Mouse (Mus musculus): Measurements from ENCODE around the gene Alkbh5.

The Alkbh5 gene

GRCm38 (mm10) chr11:60536180-60536858 is at the start of gene Alkbh5:
Gene Alkbh5 (plus strand): TSS chr11:60536381.
- H3K4me1 ChIP-seq (replicated peaks; ENCODE audit: low read depth, low read length) = peaks cover 43% of the 10 kb centered on the region
- no peaks in the 10 kb centered on the region for H3K27me3 ChIP-seq (ENCODE audit: insufficient read depth, low read length)
- peak within 1 kb of the TSS; percentile 96 for H3K4me3 ChIP-seq (replicated peaks; ENCODE audit: low read length)
- H3K9me3 ChIP-seq (ENCODE audit: low read length) = no peaks in the 10 kb centered on the region
- H3K36me3 ChIP-seq (ENCODE audit: insufficient read depth, low read length) = peaks cover 24% of the 10 kb centered on the region
- no peak for TF ChIP-seq NANOG (IDR thresholded peaks at IDR 0.05; ENCODE audit: borderline replicate concordance, low read length)
- TF ChIP-seq POU5F1 (IDR thresholded peaks at IDR 0.05; ENCODE audit: borderline replicate concordance, low read length) = no peak
- no peak for TF ChIP-seq CTCF (conservative IDR thresholded peaks at IDR 0.05; ENCODE audit: low read length)

- peaks cover 41% of the 10 kb centered on the region for H3K4me1 ChIP-seq (replicated peaks; ENCODE audit: low read depth, low read length)
- TF ChIP-seq POU5F1 (IDR thresholded peaks at IDR 0.05; ENCODE audit: borderline replicate concordance, low read length) (no peak), CTCF (conservative IDR thresholded peaks at IDR 0.05; ENCODE audit: low read length) (no peak), NANOG (IDR thresholded peaks at IDR 0.05; ENCODE audit: borderline replicate concordance, low read length) (no peak)
- no peaks in the 10 kb centered on the region for H3K36me3 ChIP-seq (ENCODE audit: insufficient read depth, low read length)
- H3K4me3 ChIP-seq (replicated peaks; ENCODE audit: low read length) = no peak overlapping the region
- H3K9me3 ChIP-seq (ENCODE audit: low read length) = no peaks in the 10 kb centered on the region
- peaks cover 53% of the 10 kb centered on the region for H3K27me3 ChIP-seq (ENCODE audit: insufficient read depth, low read length)
Measured at GRCm38 (mm10) chr11:60492726-60493125, 43.5 kb upstream of the Alkbh5 start.

- Histone ChIP-seq H3K27me3 (ENCODE audit: insufficient read depth, low read length) (peaks cover 68% of the 10 kb centered on the region), H3K4me1 (replicated peaks; ENCODE audit: low read depth, low read length) (peaks cover 35% of the 10 kb centered on the region), H3K4me3 (replicated peaks; ENCODE audit: low read length) (no peak overlapping the region), H3K9me3 (ENCODE audit: low read length) (no peaks in the 10 kb centered on the region), H3K36me3 (ENCODE audit: insufficient read depth, low read length) (no peaks in the 10 kb centered on the region)
- TF ChIP-seq NANOG (IDR thresholded peaks at IDR 0.05; ENCODE audit: borderline replicate concordance, low read length) (no peak), CTCF (conservative IDR thresholded peaks at IDR 0.05; ENCODE audit: low read length) (no peak), POU5F1 (IDR thresholded peaks at IDR 0.05; ENCODE audit: borderline replicate concordance, low read length) (no peak)
Measured at GRCm38 (mm10) chr11:60495692-60496091, 40.5 kb upstream of the Alkbh5 start.

- H3K9me3 ChIP-seq (ENCODE audit: low read length) = no peaks in the 10 kb centered on the region
- H3K36me3 ChIP-seq (ENCODE audit: insufficient read depth, low read length) = no peaks in the 10 kb centered on the region
- peaks cover 64% of the 10 kb centered on the region for H3K27me3 ChIP-seq (ENCODE audit: insufficient read depth, low read length)
- no peak overlapping the region for H3K4me3 ChIP-seq (replicated peaks; ENCODE audit: low read length)
- no peak for TF ChIP-seq NANOG (IDR thresholded peaks at IDR 0.05; ENCODE audit: borderline replicate concordance, low read length)
- no peak for TF ChIP-seq CTCF (conservative IDR thresholded peaks at IDR 0.05; ENCODE audit: low read length)
- TF ChIP-seq POU5F1 (IDR thresholded peaks at IDR 0.05; ENCODE audit: borderline replicate concordance, low read length) = no peak
- H3K4me1 ChIP-seq (replicated peaks; ENCODE audit: low read depth, low read length) = peaks cover 51% of the 10 kb centered on the region
Measured at GRCm38 (mm10) chr11:60507281-60507680, 28.9 kb upstream of the Alkbh5 start.

GRCm38 (mm10) chr11:60508950-60509349 is 27.2 kb upstream of the Alkbh5 start:
- H3K4me3 ChIP-seq (replicated peaks; ENCODE audit: low read length) = peak overlapping the region; percentile 72
- peaks cover 45% of the 10 kb centered on the region for H3K4me1 ChIP-seq (replicated peaks; ENCODE audit: low read depth, low read length)
- H3K27me3 ChIP-seq (ENCODE audit: insufficient read depth, low read length) = peaks cover 53% of the 10 kb centered on the region
- no peaks in the 10 kb centered on the region for H3K36me3 ChIP-seq (ENCODE audit: insufficient read depth, low read length)
- no peaks in the 10 kb centered on the region for H3K9me3 ChIP-seq (ENCODE audit: low read length)
- TF ChIP-seq CTCF (conservative IDR thresholded peaks at IDR 0.05; ENCODE audit: low read length) = no peak
- TF ChIP-seq POU5F1 (IDR thresholded peaks at IDR 0.05; ENCODE audit: borderline replicate concordance, low read length) = no peak
- no peak for TF ChIP-seq NANOG (IDR thresholded peaks at IDR 0.05; ENCODE audit: borderline replicate concordance, low read length)

- Histone ChIP-seq H3K27me3 (ENCODE audit: insufficient read depth, low read length) (peaks cover 53% of the 10 kb centered on the region), H3K4me3 (replicated peaks; ENCODE audit: low read length) (peak overlapping the region; percentile 72), H3K36me3 (ENCODE audit: insufficient read depth, low read length) (no peaks in the 10 kb centered on the region)
Measured at GRCm38 (mm10) chr11:60509500-60509899, 26.7 kb upstream of the Alkbh5 start.

GRCm38 (mm10) chr11:60511893-60512292 is 24.3 kb upstream of the Alkbh5 start:
- TF ChIP-seq POU5F1 (IDR thresholded peaks at IDR 0.05; ENCODE audit: borderline replicate concordance, low read length) (no peak), NANOG (IDR thresholded peaks at IDR 0.05; ENCODE audit: borderline replicate concordance, low read length) (no peak), CTCF (conservative IDR thresholded peaks at IDR 0.05; ENCODE audit: low read length) (no peak; the same call in 1 of the 2 replicates)
- Histone ChIP-seq H3K36me3 (ENCODE audit: insufficient read depth, low read length) (no peaks in the 10 kb centered on the region), H3K9me3 (ENCODE audit: low read length) (no peaks in the 10 kb centered on the region), H3K4me3 (replicated peaks; ENCODE audit: low read length) (no peak overlapping the region), H3K4me1 (replicated peaks; ENCODE audit: low read depth, low read length) (peaks cover 43% of the 10 kb centered on the region), H3K27me3 (ENCODE audit: insufficient read depth, low read length) (peaks cover 43% of the 10 kb centered on the region)

More at GRCm38 (mm10) chr11:60509500-60509899, 26.7 kb upstream of the Alkbh5 start:
- peaks cover 45% of the 10 kb centered on the region for H3K4me1 ChIP-seq (replicated peaks; ENCODE audit: low read depth, low read length)
- TF ChIP-seq CTCF (conservative IDR thresholded peaks at IDR 0.05; ENCODE audit: low read length) = no peak
- TF ChIP-seq POU5F1 (IDR thresholded peaks at IDR 0.05; ENCODE audit: borderline replicate concordance, low read length) = no peak
- no peaks in the 10 kb centered on the region for H3K9me3 ChIP-seq (ENCODE audit: low read length)

- Histone ChIP-seq H3K36me3 (ENCODE audit: insufficient read depth, low read length) (no peaks in the 10 kb centered on the region), H3K27me3 (ENCODE audit: insufficient read depth, low read length) (peaks cover 40% of the 10 kb centered on the region), H3K4me3 (replicated peaks; ENCODE audit: low read length) (no peak overlapping the region), H3K9me3 (ENCODE audit: low read length) (no peaks in the 10 kb centered on the region), H3K4me1 (replicated peaks; ENCODE audit: low read depth, low read length) (peaks cover 38% of the 10 kb centered on the region)
- TF ChIP-seq POU5F1 (IDR thresholded peaks at IDR 0.05; ENCODE audit: borderline replicate concordance, low read length) = no peak
- TF ChIP-seq CTCF (conservative IDR thresholded peaks at IDR 0.05; ENCODE audit: low read length) = peak; percentile 59
Measured at GRCm38 (mm10) chr11:60512520-60512919, 23.7 kb upstream of the Alkbh5 start.

GRCm38 (mm10) chr11:60514941-60515340 is 21.2 kb upstream of the Alkbh5 start:
- Histone ChIP-seq H3K4me1 (replicated peaks; ENCODE audit: low read depth, low read length) (peaks cover 24% of the 10 kb centered on the region), H3K9me3 (ENCODE audit: low read length) (no peaks in the 10 kb centered on the region), H3K27me3 (ENCODE audit: insufficient read depth, low read length) (peaks cover 17% of the 10 kb centered on the region), H3K4me3 (replicated peaks; ENCODE audit: low read length) (no peak overlapping the region), H3K36me3 (ENCODE audit: insufficient read depth, low read length) (no peaks in the 10 kb centered on the region)
- TF ChIP-seq NANOG (IDR thresholded peaks at IDR 0.05; ENCODE audit: borderline replicate concordance, low read length) = no peak
- no peak for TF ChIP-seq CTCF (conservative IDR thresholded peaks at IDR 0.05; ENCODE audit: low read length)
- no peak for TF ChIP-seq POU5F1 (IDR thresholded peaks at IDR 0.05; ENCODE audit: borderline replicate concordance, low read length)
